Mouse (Mus musculus) midbrain, embryonic 14.5 days (tissue): ENCODE measurements at regions not wholly inside any gene's neighbourhood (a gene's known extent, or its start where the extent isn't known, plus 50 kb on each side); places are given as distances from the start of the nearest gene placed in this dataset.
"Not testable (repeated sequence)": the region's sequence is repeated elsewhere in the genome, so short reads cannot be mapped to it uniquely, and the experiment has no call there.

Source experiments
- ATAC-seq: fragments of 200-750 bp; cut with Nextera tagmentation; 2 replicates; pipeline ENCODE4 v1.8.0; 2017; ENCODE audit warnings: moderate number of reproducible peaks, moderate library complexity; ENCODE audit not compliant: low FRiP score, low TSS enrichment
- DNase-seq: peaks from one replicate; pipeline ENCODE4 v3.0.0-alpha.2; 2015
- H3K27ac ChIP-seq: fragments of 300-500 bp; sonication (generic); replicated peaks from 2 replicates; pipeline ENCODE4 v1.5.1; 2014; ENCODE audit warnings: mild to moderate bottlenecking, low read depth, low read length, moderate library complexity
- H3K27me3 ChIP-seq: fragments of 300-500 bp; sonication (generic); 2 replicates; pipeline ENCODE4 v1.6.1; 2014; ENCODE audit warnings: low read length, control low read depth, mixed read lengths; ENCODE audit not compliant: control insufficient read depth, insufficient read depth
- H3K36me3 ChIP-seq: fragments of 300-500 bp; sonication (generic); 2 replicates; pipeline ENCODE4 v1.6.1; 2014; ENCODE audit warnings: low read length, control low read depth; ENCODE audit not compliant: control insufficient read depth, insufficient read depth
- H3K4me1 ChIP-seq: fragments of 300-500 bp; sonication (generic); 2 replicates; pipeline ENCODE4 v1.6.1; 2014; ENCODE audit warnings: mild to moderate bottlenecking, antibody characterized with exemption, low read length, control low read depth; ENCODE audit not compliant: control insufficient read depth, insufficient read depth
- H3K4me2 ChIP-seq: fragments of 300-500 bp; sonication (generic); 2 replicates; pipeline ENCODE4 v1.6.1; 2014; ENCODE audit warnings: mild to moderate bottlenecking, low read length, moderate library complexity
- H3K4me3 ChIP-seq: fragments of 300-500 bp; sonication (generic); replicated peaks from 2 replicates; pipeline ENCODE4 v1.5.1; 2014; ENCODE audit warnings: low read depth, low read length
- H3K9ac ChIP-seq: fragments of 300-500 bp; sonication (generic); replicated peaks from 2 replicates; pipeline ENCODE4 v1.6.1; 2014; ENCODE audit warnings: mild to moderate bottlenecking, low read length, moderate library complexity
- H3K9me3 ChIP-seq: fragments of 300-500 bp; sonication (generic); 2 replicates; pipeline ENCODE4 v1.6.1; 2016; ENCODE audit warnings: low read length, control low read depth, mixed read lengths; ENCODE audit not compliant: control insufficient read depth
- WGBS: fragments of 180-500 bp; shearing (Covaris S2); extraction: QIAGEN DNeasy Blood & Tissue Kit; methylation state at CpG from one replicate; pipeline ENCODE4 v1.1.7; 2014; 5-methylcytosine and 5-hydroxymethylcytosine counted together

- H3K4me3 ChIP-seq, result no peak overlapping the region
- H3K9me3 ChIP-seq, result no peaks in the 10 kb centered on the region
- WGBS, result 66% methylated on average over 3 of the region's 3 CpGs
- H3K4me1 ChIP-seq, result no peaks in the 10 kb centered on the region
- DNase-seq (no peak), ATAC-seq (no peak)
- H3K4me2 ChIP-seq, result no peak overlapping the region
- no peaks in the 10 kb centered on the region for H3K27me3 ChIP-seq
- H3K27ac ChIP-seq, result no peak overlapping the region
- no peaks in the 10 kb centered on the region for H3K36me3 ChIP-seq
- no peak overlapping the region for H3K9ac ChIP-seq
Measured at GRCm38 (mm10) chr15:3909471-3909870, 69.9 kb downstream of the Fbxo4 start.

- no peaks in the 10 kb centered on the region for H3K27me3 ChIP-seq
- no peaks in the 10 kb centered on the region for H3K36me3 ChIP-seq
- WGBS, result 13% methylated on average over 2 of the region's 2 CpGs
- H3K27ac ChIP-seq, result no peak overlapping the region
- DNase-seq, result peak; percentile 80
- H3K4me2 ChIP-seq, result no peak overlapping the region
- H3K9me3 ChIP-seq, result no peaks in the 10 kb centered on the region
- no peak overlapping the region for H3K9ac ChIP-seq
- H3K4me3 ChIP-seq, result no peak overlapping the region
- H3K4me1 ChIP-seq, result no peaks in the 10 kb centered on the region
- ATAC-seq, result no peak
Measured at GRCm38 (mm10) chr15:3908721-3909120, 70.7 kb downstream of the Fbxo4 start.

DNA sequence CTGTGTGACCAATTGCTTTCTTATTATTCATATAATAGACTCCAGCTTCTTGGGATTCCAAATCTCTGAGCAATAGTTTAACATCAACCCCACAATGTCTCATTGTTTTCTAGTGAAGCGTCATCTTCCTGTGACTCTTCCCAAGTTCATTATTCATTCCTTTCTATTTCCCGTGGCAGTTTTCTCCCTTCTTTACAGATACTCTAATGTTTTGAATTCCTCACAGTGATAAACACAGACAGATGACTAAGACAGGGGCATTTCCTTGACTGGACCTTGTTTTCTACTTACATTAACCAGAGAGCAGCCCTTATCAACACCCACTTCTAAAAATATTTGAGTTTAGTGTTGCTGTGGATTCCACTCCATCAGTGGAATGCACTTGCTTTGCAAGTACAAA lies 73.8 kb downstream of the Fbxo4 start:
- H3K27ac ChIP-seq, result no peak overlapping the region
- no peaks in the 10 kb centered on the region for H3K4me1 ChIP-seq
- H3K4me3 ChIP-seq, result no peak overlapping the region
- no peak overlapping the region for H3K9ac ChIP-seq
- ATAC-seq (no peak), DNase-seq (no peak)
- H3K9me3 ChIP-seq, result no peaks in the 10 kb centered on the region
- H3K4me2 ChIP-seq, result no peak overlapping the region
- no peaks in the 10 kb centered on the region for H3K27me3 ChIP-seq
- H3K36me3 ChIP-seq, result no peaks in the 10 kb centered on the region
- WGBS, result 70% methylated on average over 2 of the region's 2 CpGs

DNA sequence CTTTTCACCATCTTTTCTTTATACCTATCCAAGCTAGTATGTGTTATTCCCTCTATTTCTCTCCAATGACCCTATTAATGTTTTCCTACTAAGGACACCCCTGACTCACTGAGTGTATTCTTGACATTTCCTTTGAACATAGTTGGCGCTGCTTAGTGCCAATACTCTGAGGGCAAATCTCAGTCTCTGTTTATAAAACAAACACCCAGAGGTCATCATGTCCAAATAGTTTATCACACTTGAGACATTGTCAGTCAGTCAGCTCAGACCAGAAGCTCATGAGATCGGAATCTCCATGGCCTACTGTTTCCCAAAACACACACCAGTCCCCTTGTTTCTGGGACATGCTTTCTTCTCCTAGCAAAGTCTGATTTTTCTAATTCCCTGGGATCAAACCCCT lies 100.9 kb downstream of the Fbxo4 start:
- no peak overlapping the region for H3K4me2 ChIP-seq
- no peak overlapping the region for H3K27ac ChIP-seq
- H3K9me3 ChIP-seq, result no peaks in the 10 kb centered on the region
- no peaks in the 10 kb centered on the region for H3K36me3 ChIP-seq
- no peaks in the 10 kb centered on the region for H3K27me3 ChIP-seq
- DNase-seq (no peak), ATAC-seq (no peak)
- no peak overlapping the region for H3K4me3 ChIP-seq
- WGBS, result 84% methylated on average over 2 of the region's 2 CpGs
- H3K9ac ChIP-seq, result no peak overlapping the region
- no peaks in the 10 kb centered on the region for H3K4me1 ChIP-seq

GRCm38 (mm10) chr15:3877506-3877905 lies 101.9 kb downstream of the Fbxo4 start:
- ATAC-seq (no peak), DNase-seq (no peak)
- Histone ChIP-seq H3K4me3 (no peak overlapping the region), H3K27me3 (no peaks in the 10 kb centered on the region), H3K36me3 (no peaks in the 10 kb centered on the region), H3K27ac (no peak overlapping the region), H3K4me2 (no peak overlapping the region), H3K9me3 (no peaks in the 10 kb centered on the region), H3K9ac (no peak overlapping the region), H3K4me1 (no peaks in the 10 kb centered on the region)
- WGBS, result 87% methylated on average over 3 of the region's 3 CpGs

DNA sequence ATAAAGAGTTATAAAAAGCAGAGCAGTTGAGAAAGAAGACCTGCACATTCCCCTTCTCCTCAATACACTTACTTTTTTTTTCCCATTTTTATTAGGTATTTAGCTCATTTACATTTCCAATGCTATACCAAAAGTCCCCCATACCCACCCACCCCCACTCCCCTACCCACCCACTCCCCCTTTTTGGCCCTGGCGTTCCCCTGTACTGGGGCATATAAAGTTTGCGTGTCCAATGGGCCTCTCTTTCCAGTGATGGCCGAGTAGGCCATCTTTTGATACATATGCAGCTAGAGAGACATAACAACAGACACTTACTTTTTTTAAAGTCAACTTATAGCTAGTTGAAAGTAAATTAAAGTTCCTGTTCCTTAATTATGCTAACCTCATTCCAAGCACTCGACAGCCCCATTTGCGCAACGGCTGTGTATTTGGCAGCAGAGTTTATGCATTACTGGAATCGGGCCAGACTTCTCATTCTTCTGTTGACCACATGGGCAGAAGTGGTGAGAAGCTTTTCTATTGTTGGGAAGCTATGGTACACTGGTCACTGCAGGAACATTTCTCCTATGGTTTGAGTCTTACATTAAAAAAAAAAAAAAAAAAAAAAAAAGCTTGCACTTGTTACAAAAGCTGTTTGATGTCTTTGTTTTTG lies 104.0 kb downstream of the Fbxo4 start:
- not testable (repeated sequence) for ATAC-seq, H3K36me3 ChIP-seq, H3K27me3 ChIP-seq, H3K27ac ChIP-seq, H3K9ac ChIP-seq, H3K9me3 ChIP-seq, H3K4me2 ChIP-seq, H3K4me1 ChIP-seq, H3K4me3 ChIP-seq
- 62% methylated on average over 6 of the region's 7 CpGs for WGBS
- DNase-seq, result peak; percentile 47

- H3K4me3 ChIP-seq, result no peak overlapping the region
- no peaks in the 10 kb centered on the region for H3K9me3 ChIP-seq
Measured at GRCm38 (mm10) chr15:3831802-3832201, 147.6 kb downstream of the Fbxo4 start.

DNA sequence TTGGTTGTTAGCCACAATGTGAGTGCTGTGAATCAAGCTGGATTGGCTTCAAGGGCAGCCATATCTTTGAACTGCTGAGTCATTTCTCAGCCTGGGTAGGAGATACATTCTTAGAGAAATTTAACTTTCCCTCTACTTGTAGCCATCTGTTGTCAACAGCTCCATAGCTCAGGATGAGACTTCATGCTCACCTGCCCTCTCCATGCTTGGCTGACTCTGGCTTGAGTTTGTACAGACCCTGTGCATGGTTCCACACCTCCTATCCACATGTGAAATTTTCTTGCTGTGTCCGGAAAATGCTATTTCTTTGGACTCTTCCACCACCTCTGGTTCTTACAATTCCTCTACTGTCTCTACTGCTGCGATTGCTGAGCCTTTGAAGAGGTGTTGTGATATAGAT lies 173.9 kb downstream of the Fbxo4 start:
- 89% methylated on average over 2 of the region's 2 CpGs for WGBS
- Histone ChIP-seq H3K9ac (no peak overlapping the region), H3K9me3 (no peaks in the 10 kb centered on the region), H3K27ac (no peak overlapping the region), H3K4me2 (no peak overlapping the region), H3K27me3 (no peaks in the 10 kb centered on the region), H3K4me3 (no peak overlapping the region), H3K4me1 (no peaks in the 10 kb centered on the region), H3K36me3 (no peaks in the 10 kb centered on the region)
- ATAC-seq (no peak), DNase-seq (no peak)

More at GRCm38 (mm10) chr15:3831802-3832201, 147.6 kb downstream of the Fbxo4 start:
- ATAC-seq (no peak), DNase-seq (no peak)
- Histone ChIP-seq H3K27ac (no peak overlapping the region), H3K4me2 (no peak overlapping the region), H3K4me1 (no peaks in the 10 kb centered on the region), H3K9ac (no peak overlapping the region), H3K27me3 (no peaks in the 10 kb centered on the region), H3K36me3 (no peaks in the 10 kb centered on the region)
- WGBS, result 90% methylated on average over 4 of the region's 4 CpGs

DNA sequence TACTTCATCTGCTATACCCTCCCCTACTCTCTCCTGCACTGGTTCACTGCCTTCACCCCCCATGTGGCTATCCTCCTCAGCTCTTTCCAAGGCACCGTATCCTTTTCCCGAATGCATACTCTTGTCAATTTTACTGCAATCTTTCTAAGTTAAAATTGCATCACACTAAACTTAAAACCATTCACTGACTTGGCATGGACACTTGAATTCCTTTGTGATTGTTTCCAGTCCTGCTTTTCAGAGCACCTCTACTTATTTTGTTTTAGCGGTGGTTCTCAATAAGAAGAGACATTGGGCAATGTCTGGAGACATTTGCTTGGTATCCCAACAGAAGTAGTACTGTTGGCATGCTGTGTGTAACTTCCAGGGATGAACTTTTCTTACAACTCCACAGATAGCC lies 192.6 kb upstream of the Ghr start:
- Histone ChIP-seq H3K9ac (no peak overlapping the region), H3K27ac (no peak overlapping the region), H3K4me3 (no peak overlapping the region), H3K27me3 (no peaks in the 10 kb centered on the region), H3K9me3 (no peaks in the 10 kb centered on the region), H3K36me3 (no peaks in the 10 kb centered on the region), H3K4me1 (no peaks in the 10 kb centered on the region), H3K4me2 (no peak overlapping the region)
- DNase-seq (no peak), ATAC-seq (no peak)
- WGBS, result 93% methylated on average over 3 of the region's 3 CpGs
